Mouse (Mus musculus): Measurements from ENCODE around the gene Wdr74. TPM values are rescaled to one million over a fixed set of nuclear protein-coding genes. Genes with fewer than 3 reads are reported as not detected.

Gene Wdr74
- polyA plus RNA-seq, 1 experiment = 52.0 TPM

DNA sequence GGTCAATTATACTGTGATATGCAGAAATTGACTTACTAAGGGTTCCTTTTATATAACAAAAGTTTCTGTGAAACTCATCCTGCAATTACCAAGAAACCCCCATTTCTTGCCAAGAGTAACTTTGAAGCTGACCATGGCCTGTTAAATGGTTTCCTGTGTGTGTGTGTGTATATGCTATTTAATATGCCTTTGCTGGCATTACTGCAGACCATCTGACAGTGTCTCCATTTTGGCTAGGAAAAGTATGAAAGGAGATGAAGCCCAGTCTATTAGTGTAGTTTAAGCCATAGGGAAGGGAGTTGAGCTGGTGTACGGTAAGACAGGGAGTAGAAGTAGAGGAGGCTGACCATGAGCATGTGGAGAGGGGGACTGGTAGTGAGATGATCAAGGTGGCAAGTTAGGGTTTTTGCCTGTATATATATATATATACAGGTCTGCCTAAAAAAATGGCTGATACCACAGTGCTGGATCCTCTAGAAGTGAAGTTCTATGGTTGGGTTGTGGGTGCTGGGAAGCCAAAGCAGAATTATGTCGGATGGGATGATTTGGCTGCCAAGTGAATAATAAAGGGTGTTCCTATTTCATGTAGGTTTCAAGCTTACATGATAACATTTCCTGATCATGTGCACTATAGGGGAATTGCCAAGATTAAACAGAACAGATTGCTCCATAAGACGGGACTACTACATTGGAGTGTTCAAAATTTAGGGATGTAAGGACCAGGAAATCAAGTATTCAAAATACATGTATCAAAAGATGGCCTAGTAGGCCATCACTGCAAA lies 8.8 kb upstream of the Wdr74 start:
- TF ChIP-seq GATA1 (IDR thresholded peaks at IDR 0.05; ENCODE audit: low read length) = no peak

DNA sequence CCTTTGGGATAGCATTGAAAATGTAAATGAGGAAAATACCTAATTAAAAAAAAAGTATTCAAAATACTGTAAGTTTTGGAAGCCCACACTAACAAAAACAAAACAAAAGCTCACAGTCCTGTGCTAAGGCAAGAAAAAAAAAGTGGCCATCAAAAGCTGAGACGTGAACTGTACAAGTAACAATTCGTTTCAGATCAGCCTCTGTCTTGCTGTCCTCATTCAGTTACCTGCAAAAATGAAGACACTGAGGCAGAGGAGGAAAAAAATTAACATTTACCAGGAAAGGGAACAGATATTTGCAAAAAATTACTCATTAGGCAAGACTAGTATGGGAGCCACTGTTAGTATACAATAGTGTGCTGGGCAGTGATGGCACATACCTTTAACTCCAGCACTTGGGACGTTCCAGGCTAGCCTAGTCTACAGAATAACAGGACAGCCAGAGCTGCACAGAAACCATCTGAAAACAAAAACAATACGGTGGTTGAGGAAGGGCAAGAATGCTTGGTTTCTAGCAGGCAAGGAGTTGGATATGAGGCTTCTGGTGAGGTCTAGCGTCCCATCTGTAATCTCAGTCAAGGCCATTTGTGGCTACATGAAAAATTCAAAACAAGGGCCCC lies 8.0 kb upstream of the Wdr74 start:
- TF ChIP-seq GATA1 (IDR thresholded peaks at IDR 0.05; ENCODE audit: low read length) = no peak

DNA sequence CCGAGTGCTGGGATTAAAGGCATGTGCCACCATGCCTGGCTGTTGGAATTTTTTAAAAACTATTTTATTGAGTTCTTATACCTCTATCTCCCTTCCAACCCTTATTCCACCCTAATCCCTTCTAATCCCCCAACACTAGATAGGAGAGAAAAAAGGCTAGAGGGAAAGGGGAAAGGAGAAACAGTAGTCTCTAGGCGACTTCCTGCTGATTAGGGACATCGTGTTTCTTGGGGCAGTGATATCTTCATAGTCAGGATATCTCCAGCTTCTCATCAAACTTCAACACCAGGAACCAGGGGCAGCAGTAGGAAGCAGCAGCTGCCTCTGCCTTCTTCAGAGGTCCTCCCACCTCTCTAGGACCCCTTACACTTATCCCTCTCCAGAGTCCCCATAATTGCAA lies 1.3 kb upstream of the Wdr74 start:
- TF ChIP-seq GATA1 (IDR thresholded peaks at IDR 0.05; ENCODE audit: low read length) = no peak

DNA sequence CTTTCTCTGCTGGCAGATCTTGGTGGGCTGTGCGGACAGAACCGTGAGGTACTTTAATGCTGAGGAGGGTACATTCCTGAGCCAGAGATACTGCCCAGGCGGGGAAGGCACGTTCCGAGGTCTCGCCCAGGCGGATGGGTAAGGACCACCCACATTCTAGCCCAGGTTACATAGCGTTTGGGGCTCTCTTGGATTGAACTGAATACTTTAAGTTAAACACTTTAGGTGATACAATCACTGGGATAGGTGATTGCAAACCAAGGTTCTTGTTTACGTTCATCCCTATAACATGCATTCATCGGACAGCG lies 487 bp downstream of the Wdr74 start:
- TF ChIP-seq GATA1 (IDR thresholded peaks at IDR 0.05; ENCODE audit: low read length) = no peak

DNA sequence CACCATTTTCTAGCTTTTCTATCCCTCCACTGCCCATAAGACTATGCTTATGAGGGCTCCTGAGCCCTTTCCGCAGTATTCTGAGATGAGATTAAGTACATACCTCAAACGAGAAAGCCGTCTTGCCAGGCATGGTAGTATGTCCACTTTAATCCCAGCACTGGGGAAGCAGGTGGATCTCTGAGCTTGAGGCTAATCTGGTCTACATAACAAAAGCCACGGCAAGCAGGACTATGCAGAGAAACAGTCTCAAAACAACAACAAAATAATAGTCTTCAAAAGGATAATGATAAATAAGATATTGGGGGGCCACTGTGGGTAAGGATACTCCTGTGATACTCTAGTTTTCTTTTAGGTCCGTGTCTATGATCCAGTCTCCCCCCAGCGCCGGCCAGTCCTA lies 3.3 kb downstream of the Wdr74 start:
- no peak for TF ChIP-seq GATA1 (IDR thresholded peaks at IDR 0.05; ENCODE audit: low read length)

DNA sequence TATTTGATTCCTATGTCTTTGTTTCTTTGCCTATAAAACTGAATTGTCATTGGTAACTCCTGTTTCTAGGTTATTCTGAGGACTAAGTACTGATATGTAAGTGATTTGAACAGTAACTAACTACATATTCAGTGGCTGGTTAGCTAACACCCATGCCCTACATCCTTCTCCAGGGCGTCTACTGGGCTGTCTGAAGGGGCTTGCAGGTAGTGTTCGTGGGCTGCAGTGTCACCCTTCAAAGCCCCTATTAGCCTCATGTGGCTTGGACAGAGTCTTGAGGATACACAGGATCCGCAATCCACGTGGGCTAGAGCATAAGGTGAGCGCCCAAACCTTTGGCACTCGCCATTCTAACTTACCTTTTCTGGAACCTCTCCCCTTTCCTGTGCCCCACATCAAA lies 4.0 kb downstream of the Wdr74 start:
- no peak for TF ChIP-seq GATA1 (IDR thresholded peaks at IDR 0.05; ENCODE audit: low read length)

DNA sequence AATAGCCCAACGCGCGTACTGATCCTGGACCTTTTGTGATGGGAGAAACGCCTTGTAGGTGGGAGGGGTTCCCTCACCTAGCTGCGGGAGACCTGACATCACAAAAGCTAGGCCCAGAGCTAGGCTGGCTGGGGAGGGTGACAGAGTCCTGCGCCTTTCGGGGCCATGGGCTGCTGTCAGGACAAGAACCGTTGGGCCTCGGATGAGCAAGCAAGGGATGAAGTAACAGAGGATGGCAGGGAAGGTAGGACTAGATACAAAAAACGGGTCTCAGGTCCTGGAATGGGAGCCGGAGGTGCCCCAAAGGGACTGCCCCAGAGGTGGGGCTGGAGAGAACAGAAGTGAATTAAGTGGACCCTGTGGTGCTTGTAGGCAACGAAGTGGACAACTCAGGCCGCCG lies 5.0 kb downstream of the Wdr74 start, which contains the start of gene 1700092M07Rik:
Gene 1700092M07Rik, plus strand, starts transcription at position 116 of the 400 bp plus-strand sequence.
- no peak for TF ChIP-seq GATA1 (IDR thresholded peaks at IDR 0.05; ENCODE audit: low read length)

DNA sequence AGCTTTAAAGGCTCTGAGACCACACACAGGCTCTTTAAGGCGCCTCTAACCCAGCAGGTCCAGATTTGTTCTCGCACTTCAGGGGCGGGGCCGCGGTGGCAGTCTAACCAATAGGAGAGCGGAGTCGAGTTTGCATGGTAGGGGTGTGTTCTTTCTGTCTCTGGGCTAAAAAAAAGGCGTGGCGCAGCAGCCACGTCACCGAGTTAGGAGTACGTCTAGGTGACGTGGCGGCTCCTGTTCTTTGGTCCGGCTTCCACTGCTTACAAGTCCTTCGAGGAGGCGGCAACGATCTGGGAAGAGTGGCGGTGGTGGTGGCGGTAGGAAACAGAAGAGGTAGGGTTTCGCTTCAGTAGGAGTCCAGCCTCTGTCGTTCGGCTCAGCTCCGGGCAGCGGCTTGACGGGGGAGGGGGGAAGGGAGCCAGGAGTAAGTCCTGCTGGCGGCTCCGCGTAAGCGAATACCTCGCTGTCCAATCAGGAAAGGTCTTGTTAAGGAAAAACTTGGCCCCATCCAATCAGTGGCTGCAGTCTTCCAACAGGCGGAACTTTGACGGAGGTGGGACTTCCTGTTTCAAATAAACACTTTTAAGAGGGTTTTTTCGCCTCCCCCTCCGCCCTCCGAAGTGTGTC lies 5.7 kb downstream of the Wdr74 start, which contains the start of gene Stx5a:
Gene Stx5a, plus strand, starts transcription at position 171 of the 627 bp plus-strand sequence.
- TF ChIP-seq GATA1 (IDR thresholded peaks at IDR 0.05; ENCODE audit: low read length) = no peak

DNA sequence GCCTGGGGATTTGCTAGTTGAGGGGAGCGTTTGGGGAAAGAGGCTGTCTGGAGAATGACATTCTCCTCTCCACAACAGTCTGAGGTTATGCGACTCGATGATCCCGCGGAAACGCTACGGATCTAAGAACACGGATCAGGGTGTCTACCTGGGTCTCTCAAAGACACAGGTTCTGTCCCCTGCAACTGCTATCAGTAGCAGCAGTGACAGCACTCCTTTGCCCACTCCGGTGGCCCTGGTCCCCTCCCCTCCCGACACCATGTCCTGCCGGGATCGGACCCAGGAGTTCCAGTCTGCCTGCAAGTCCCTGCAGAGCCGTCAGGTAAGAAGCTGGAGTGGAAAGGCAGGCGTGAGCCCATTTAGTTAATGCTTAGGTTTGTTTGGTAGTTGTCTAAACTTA lies 6.5 kb downstream of the Wdr74 start:
- TF ChIP-seq GATA1 (IDR thresholded peaks at IDR 0.05; ENCODE audit: low read length) = no peak

DNA sequence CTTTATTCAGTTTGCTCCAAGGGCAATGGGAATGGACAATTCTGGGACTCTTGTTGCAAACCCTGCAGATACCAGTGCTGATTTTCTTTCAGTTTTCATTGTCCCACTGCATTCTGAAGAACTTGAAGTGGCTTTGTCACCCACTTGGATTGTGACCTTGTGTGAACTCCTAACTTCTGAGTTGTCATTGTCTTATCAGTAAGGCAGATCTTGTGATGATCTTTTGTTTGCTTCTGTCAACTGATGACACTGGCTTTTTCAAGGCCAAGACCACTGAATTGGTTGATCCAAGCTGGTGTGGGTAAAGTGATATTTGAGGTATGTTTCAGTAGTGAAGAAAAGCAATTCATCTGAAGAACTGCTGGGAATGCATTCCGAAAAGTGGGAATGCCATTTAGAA lies 9.8 kb downstream of the Wdr74 start:
- no peak for TF ChIP-seq GATA1 (IDR thresholded peaks at IDR 0.05; ENCODE audit: low read length)

DNA sequence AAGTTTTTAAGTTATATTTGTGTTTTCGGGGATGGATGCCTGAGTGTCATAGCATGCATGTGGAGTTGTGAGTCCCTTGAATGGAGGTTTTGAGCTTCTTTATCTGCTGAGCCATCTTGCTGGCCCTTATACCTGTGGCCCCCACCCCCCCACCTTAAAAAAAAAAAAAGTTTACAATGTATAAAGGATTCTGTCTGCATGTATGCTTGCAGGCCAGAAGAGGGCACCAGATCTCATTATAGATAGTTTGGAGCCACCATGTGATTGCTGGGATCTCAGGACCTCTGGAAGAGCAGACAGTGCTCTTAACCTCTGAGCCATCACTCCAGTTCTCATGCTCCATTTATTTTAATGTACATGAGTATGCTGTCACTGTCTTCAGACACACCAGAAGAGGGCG lies 11.7 kb downstream of the Wdr74 start:
- TF ChIP-seq GATA1 (IDR thresholded peaks at IDR 0.05; ENCODE audit: low read length) = no peak

DNA sequence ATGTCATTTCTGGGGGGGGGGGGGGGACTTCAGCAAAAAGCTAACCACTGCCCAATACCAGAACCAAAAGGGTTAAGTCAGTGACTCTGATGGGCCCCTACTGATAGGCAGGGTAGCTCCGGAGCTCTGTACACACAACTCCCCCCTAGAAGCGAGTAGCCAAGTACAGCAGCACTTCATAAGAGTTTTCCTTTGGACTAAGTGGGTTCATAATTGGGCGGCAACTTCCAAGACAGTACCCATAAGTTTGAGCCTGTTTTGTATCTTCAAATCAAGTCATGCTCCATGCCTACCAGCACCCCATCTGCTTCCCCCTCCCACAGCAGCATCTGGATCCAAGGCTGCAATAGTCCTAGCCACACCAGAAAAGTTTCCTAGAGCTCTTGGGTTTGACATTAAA lies 20.0 kb downstream of the Wdr74 start:
- no peak for TF ChIP-seq GATA1 (IDR thresholded peaks at IDR 0.05; ENCODE audit: low read length)

DNA sequence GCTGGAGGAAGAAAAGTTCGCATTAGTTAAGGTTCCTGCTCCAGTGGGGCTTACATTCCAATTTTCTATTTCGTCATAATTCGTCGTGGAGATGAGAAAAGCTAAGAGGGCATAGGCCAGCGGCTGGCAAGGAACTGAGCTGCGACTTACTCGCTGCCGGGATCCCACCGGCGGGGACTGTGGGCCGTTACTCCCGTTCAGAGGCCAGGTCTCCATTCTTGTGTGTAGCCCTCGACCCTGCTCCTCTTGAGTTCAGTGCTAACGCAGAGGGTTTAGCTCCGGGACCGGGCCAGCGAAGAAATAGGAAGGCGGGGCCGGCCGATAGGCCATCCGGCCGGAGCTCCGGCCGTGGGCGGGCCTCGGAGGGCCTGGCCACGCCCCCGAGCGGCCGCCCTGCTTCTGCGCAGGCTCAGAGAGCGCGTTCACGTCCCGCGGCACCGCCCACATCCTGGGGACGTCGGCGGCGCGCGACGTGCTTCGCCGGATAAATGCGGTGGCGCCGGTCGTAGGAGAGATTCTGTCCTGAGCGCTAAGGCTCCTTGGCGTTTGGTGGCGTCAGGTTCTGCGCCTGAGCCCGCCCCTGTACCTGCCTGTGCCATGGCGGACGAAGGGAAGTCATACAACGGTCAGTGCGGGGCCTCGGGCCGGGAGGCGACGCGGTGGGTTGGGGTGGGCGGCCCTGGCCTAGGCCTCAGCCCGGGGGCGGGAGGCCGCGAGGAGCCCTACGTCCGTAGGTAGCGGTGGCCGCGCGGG lies 21.2 kb downstream of the Wdr74 start, which contains the start of gene Nxf1:
Gene Nxf1, plus strand, starts transcription at position 439 of the 753 bp plus-strand sequence.
- no peak for TF ChIP-seq GATA1 (IDR thresholded peaks at IDR 0.05; ENCODE audit: low read length)

DNA sequence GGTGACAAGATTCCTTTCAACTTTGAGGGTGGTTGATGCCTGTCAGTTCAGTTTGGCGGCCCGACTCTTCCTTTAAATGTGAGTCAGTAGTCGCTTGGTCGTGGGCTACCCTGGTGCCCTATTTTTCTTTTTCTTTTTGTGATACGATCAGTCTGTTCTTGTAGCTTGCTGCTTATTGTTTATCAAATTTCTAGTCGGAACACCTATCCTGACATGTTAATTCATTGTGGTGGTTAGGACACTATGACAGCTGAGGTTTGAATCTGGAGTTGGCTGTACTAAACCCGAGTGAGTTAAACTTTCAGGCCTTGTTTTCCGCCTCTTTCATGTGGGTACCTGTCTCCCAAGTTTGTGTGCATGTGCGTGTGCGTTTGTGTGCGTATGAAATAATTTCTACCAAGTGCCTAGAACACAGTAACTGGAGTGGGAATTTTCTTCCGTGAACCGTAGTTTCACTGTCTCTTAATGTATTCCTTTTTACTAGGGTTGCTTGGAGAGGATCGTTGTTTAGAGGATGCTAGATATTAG lies 21.9 kb downstream of the Wdr74 start:
- TF ChIP-seq GATA1 (IDR thresholded peaks at IDR 0.05; ENCODE audit: low read length) = no peak

DNA sequence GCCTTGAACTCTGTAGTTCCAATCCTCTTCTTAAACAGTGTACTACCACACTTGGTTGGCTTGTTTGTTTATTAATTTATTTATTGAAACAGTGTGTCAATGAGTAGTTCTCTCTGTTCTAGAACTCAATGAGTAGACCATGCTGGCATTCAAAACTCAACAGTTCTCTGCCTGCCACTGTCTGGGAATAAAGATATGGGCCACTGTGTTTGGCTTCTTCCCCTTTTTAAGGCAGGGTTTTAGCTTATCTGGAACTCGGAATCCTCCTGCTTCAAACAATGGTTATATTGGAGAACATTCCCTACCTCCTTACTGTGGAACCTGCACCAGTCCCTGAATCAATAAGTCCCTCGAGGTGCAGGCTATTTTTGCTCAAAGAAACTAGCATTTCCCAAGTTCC lies 23.3 kb downstream of the Wdr74 start:
- no peak for TF ChIP-seq GATA1 (IDR thresholded peaks at IDR 0.05; ENCODE audit: low read length)

DNA sequence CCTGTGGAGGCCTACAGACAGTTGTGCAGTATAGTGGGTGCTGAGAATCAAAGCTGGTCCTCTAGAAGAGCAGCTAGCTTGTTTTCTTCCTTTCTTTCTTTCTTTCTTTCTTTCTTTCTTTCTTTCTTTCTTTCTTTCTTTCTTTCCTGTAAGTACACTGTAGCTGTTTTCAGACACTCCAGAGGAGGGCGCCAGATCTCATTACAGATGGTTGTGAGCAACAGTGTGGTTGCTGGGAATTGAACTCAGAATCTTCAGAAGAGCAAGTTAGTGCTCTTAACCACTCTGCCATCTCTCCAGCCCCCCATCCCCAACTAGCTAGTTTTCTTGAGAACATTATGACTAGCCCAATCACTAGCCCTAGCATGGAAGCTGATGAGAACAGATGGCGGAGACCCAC lies 25.1 kb downstream of the Wdr74 start:
- no peak for TF ChIP-seq GATA1 (IDR thresholded peaks at IDR 0.05; ENCODE audit: low read length)

Data from G1E-ER4 (cell line).